Comparison of ENCODE assay signal across 8 mouse cellular contexts in genomic region chr7:105736264-105736901, GRCm38 (mm10). TPM values are rescaled to one million over a fixed set of nuclear protein-coding genes. Genes with fewer than 3 reads are reported as not detected.
DNase-seq lines count a peak whose midpoint lies in the region; ATAC-seq and TF ChIP-seq lines count a peak whose summit lies in the region.

Ilk (plus strand) TSS chr7:105736592.

- H3K36me3 ChIP-seq in forebrain, embryonic 11.5 days (ENCODE audit: control insufficient read depth, insufficient read depth, low read length): peaks cover 10% of the 10 kb centered on the region; the same call in 1 of the 2 replicates
- H3K36me3 ChIP-seq in heart, embryonic 16.5 days (ENCODE audit: control insufficient read depth, insufficient read depth): peaks cover 39% of the 10 kb centered on the region
- H3K36me3 ChIP-seq in liver, embryonic 16.5 days (ENCODE audit: control insufficient read depth, insufficient read depth): peaks cover 30% of the 10 kb centered on the region
- peaks cover 54% of the 10 kb centered on the region for H3K36me3 ChIP-seq in neural tube, embryonic 13.5 days
- H3K36me3 ChIP-seq in testis, adult 2 months (ENCODE audit: control insufficient read depth, insufficient read depth, low read length): no peaks in the 10 kb centered on the region

- no peaks in the 10 kb centered on the region for H3K27me3 ChIP-seq in forebrain, embryonic 11.5 days (ENCODE audit: control insufficient read depth, insufficient read depth, low read length)
- H3K27me3 ChIP-seq in heart, embryonic 16.5 days (ENCODE audit: control insufficient read depth, insufficient read depth, low read length): no peaks in the 10 kb centered on the region
- H3K27me3 ChIP-seq in liver, embryonic 16.5 days (ENCODE audit: control insufficient read depth, insufficient read depth, low read depth, low read length): no peaks in the 10 kb centered on the region
- no peaks in the 10 kb centered on the region for H3K27me3 ChIP-seq in neural tube, embryonic 13.5 days
- H3K27me3 ChIP-seq in testis, adult 2 months (ENCODE audit: control insufficient read depth, insufficient read depth, low read length): no peaks in the 10 kb centered on the region

- peak; percentile 75; the same call in 1 of the 2 replicates for TF ChIP-seq POLR2A in testis, adult 2 months (IDR thresholded peaks at IDR 0.05; ENCODE audit: control insufficient read depth, low read depth, low read length)

- ATAC-seq in forebrain, embryonic 11.5 days (replicated peaks; ENCODE audit: low FRiP score): peak; percentile 98
- ATAC-seq in heart, embryonic 16.5 days (replicated peaks; ENCODE audit: extremely low read depth, insufficient read depth, low FRiP score): peak; percentile 97
- ATAC-seq in liver, embryonic 16.5 days (ENCODE audit: low read depth): peak; percentile 98
- peak; percentile 96 for ATAC-seq in neural tube, embryonic 13.5 days (ENCODE audit: low read depth)

- H3K9ac ChIP-seq in forebrain, embryonic 11.5 days (ENCODE audit: low read length): peak within 1 kb of the TSS; percentile 88
- peak within 1 kb of the TSS; percentile 98 for H3K9ac ChIP-seq in heart, embryonic 16.5 days (ENCODE audit: low read length)
- peak within 1 kb of the TSS; percentile 94 for H3K9ac ChIP-seq in liver, embryonic 16.5 days (ENCODE audit: low read depth, low read length)
- peak within 1 kb of the TSS; percentile 91 for H3K9ac ChIP-seq in neural tube, embryonic 13.5 days

- H3K9me3 ChIP-seq in forebrain, embryonic 11.5 days (ENCODE audit: control insufficient read depth, low read length): no peaks in the 10 kb centered on the region
- H3K9me3 ChIP-seq in heart, embryonic 16.5 days (replicated peaks; ENCODE audit: control insufficient read depth, low read length): no peaks in the 10 kb centered on the region
- H3K9me3 ChIP-seq in liver, embryonic 16.5 days (replicated peaks; ENCODE audit: control insufficient read depth, low read length): no peaks in the 10 kb centered on the region
- no peaks in the 10 kb centered on the region for H3K9me3 ChIP-seq in neural tube, embryonic 13.5 days

- under 1% methylated on average over 37 of the region's 62 CpGs for whole genome bisulfite sequencing in forebrain, embryonic 11.5 days
- under 1% methylated on average over 59 of the region's 62 CpGs for WGBS in heart, embryonic 16.5 days
- under 1% methylated on average over 56 of the region's 62 CpGs for WGBS in liver, embryonic 16.5 days (ENCODE audit: insufficient replicate concordance)
- WGBS in neural tube, embryonic 13.5 days: under 1% methylated on average over 44 of the region's 62 CpGs

- H3K4me2 ChIP-seq in forebrain, embryonic 11.5 days (ENCODE audit: low read depth, low read length, severe bottlenecking): peak within 1 kb of the TSS; percentile 69
- peak within 1 kb of the TSS; percentile 86 for H3K4me2 ChIP-seq in heart, embryonic 16.5 days (ENCODE audit: low read depth, low read length)
- H3K4me2 ChIP-seq in liver, embryonic 16.5 days (ENCODE audit: low read depth, low read length): peak within 1 kb of the TSS; percentile 86
- H3K4me2 ChIP-seq in neural tube, embryonic 13.5 days: peak within 1 kb of the TSS; percentile 71

- peak within 1 kb of the TSS; percentile 55 for H3K27ac ChIP-seq in forebrain, embryonic 11.5 days (ENCODE audit: low read depth, low read length)
- peak within 1 kb of the TSS; percentile 98 for H3K27ac ChIP-seq in heart, embryonic 16.5 days (ENCODE audit: low read length)
- H3K27ac ChIP-seq in liver, embryonic 16.5 days (ENCODE audit: low read length): peak within 1 kb of the TSS; percentile 89
- H3K27ac ChIP-seq in neural tube, embryonic 13.5 days (replicated peaks): peak within 1 kb of the TSS; percentile 83
- H3K27ac ChIP-seq in testis, adult 2 months (ENCODE audit: control insufficient read depth, insufficient read depth, low read depth, low read length): peak within 1 kb of the TSS; percentile 89

- peaks cover 2% of the 10 kb centered on the region; the same call in 1 of the 2 replicates for H3K4me1 ChIP-seq in forebrain, embryonic 11.5 days (replicated peaks; ENCODE audit: control insufficient read depth, insufficient read depth, low read length)
- peaks cover 23% of the 10 kb centered on the region for H3K4me1 ChIP-seq in heart, embryonic 16.5 days (ENCODE audit: control insufficient read depth, insufficient read depth, low read length)
- peaks cover 27% of the 10 kb centered on the region for H3K4me1 ChIP-seq in liver, embryonic 16.5 days (ENCODE audit: control insufficient read depth, low read depth, low read length)
- peaks cover 35% of the 10 kb centered on the region for H3K4me1 ChIP-seq in neural tube, embryonic 13.5 days (replicated peaks)
- H3K4me1 ChIP-seq in testis, adult 2 months (ENCODE audit: control insufficient read depth, insufficient read depth, low read length): peaks cover 3% of the 10 kb centered on the region

- peak; percentile 78 to 79 for DNase-seq in CD8-positive naive resting alpha-beta T cell, adult 2 months (ENCODE audit: low read depth in 2 of 2, low spot score in 2 of 2)
- peak; percentile 69 for DNase-seq in c-Kit-positive CD71-negative TER-119-negative erythroid progenitor cells, embryonic 14.5 days (ENCODE audit: low read depth)
- peak; percentile 92 for DNase-seq in forebrain, embryonic 11.5 days (ENCODE audit: low spot score)
- peak; percentile 92 to 96 for DNase-seq in kidney, postnatal 4 days

- 0 out of 2 replicates have a peak, but pooled peaks have one; percentile 2 for TF ChIP-seq CTCF in testis, adult 2 months (IDR thresholded peaks at IDR 0.05; ENCODE audit: control insufficient read depth, insufficient read depth, insufficient replicate concordance, low read depth, low read length)

- H3K4me3 ChIP-seq in forebrain, embryonic 11.5 days (ENCODE audit: low read depth, low read length): peak within 1 kb of the TSS; percentile 82
- peak within 1 kb of the TSS; percentile 94 for H3K4me3 ChIP-seq in heart, embryonic 16.5 days (ENCODE audit: low read length)
- peak within 1 kb of the TSS; percentile 89 for H3K4me3 ChIP-seq in liver, embryonic 16.5 days (ENCODE audit: low read depth, low read length)
- H3K4me3 ChIP-seq in neural tube, embryonic 13.5 days: peak within 1 kb of the TSS; percentile 67
- H3K4me3 ChIP-seq in testis, adult 2 months (ENCODE audit: control insufficient read depth, low read depth, low read length): peak within 1 kb of the TSS; percentile 91

RNA-seq across cellular contexts. Expression of gene Ilk, which starts in this region (rescaled TPM):
- 221 and 242 TPM in 2 replicates for polyA plus RNA-seq in forebrain, embryonic 11.5 days (2014; fragmentation: Nextera tagmentation; extraction: Ambion mirVana)
- polyA plus RNA-seq in heart, embryonic 16.5 days (2015; fragmentation: Nextera tagmentation; extraction: Ambion mirVana): 403 and 415 TPM in 2 replicates
- polyA plus RNA-seq in liver, embryonic 16.5 days (2015; fragmentation: Nextera tagmentation; extraction: Ambion mirVana): 114 and 116 TPM in 2 replicates
- polyA plus RNA-seq in neural tube, embryonic 13.5 days (2015; fragmentation: Nextera tagmentation; extraction: Ambion mirVana): 215 and 225 TPM in 2 replicates
- polyA plus RNA-seq in testis, adult 2 months (2012; rRNA removed): 42.9 and 44.0 TPM in 2 replicates

Comparison
In these comparisons a context has a peak if more than half of its experiments do, and no peak if none do; other contexts are left out.
1. Peak in every context shown above with its lines: DNase-seq, ATAC-seq, H3K4me3 ChIP-seq and H3K27ac ChIP-seq.